Mouse (Mus musculus) cortical plate, adult 2 months (tissue): ENCODE results near the gene Gapvd1.

Experiments
- CTCF ChIP-seq: fragments of 200-500 bp; IDR thresholded peaks from 2 replicates; pipeline ENCODE4 v1.5.1; 2011; ENCODE audit warnings: mild to moderate bottlenecking, control low read depth, low read length; ENCODE audit not compliant: insufficient read depth; ENCODE audit errors: extremely low read depth
- POLR2A ChIP-seq: fragments of 200-500 bp; IDR thresholded peaks from 2 replicates; pipeline ENCODE4 v1.6.1; 2011; ENCODE audit warnings: mild to moderate bottlenecking, low read length, control low read depth; ENCODE audit not compliant: insufficient read depth; ENCODE audit errors: extremely low read depth

DNA sequence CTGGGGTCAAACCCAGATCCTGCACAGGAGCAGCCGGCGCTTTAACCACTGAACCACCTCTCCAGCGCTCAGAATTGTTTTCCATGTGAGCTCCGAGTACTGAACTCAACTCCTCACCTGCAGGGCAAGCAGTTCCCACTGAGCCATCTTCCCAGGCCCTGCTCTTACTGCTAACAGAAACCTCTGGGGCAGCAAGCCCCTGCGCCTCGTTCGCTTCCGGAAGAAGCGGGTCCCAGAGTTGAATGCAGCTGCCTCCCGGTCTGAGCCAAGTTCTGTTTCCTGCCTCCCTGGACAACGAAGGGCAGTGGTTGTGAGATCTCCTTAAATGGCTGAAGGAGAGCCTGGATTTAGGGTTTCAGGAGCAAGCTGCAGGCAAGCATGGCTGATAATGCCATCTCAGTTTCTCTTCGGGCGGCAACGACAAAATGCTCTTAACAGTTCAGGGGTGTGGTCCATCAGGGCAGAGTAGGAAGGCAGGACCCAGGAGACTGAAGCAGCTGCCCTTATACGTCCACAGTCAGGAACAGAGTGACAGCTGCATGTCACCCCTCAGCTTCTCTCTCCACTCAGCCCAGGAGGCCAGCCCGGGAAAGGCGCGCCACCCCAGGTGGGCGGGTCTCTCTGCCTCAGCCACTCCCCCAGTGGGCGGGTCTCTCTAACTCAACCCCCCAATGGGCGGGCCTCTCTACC, 109.0 kb downstream of the Gapvd1 start:
- TF ChIP-seq POLR2A (no peak), CTCF (no peak)
